Mouse (Mus musculus) midbrain, embryonic 13.5 days (tissue): ENCODE results near the gene Slc25a24. TPM values are rescaled to one million over a fixed set of nuclear protein-coding genes. Genes with fewer than 3 reads are reported as not detected.
A peak's percentile ranks its signal among the peaks of the same experiment; 100 is the strongest.

ENCODE experiments used
- ATAC-seq: fragments of 200-750 bp; cut with Nextera tagmentation; 2 replicates; pipeline ENCODE4 v1.8.0; 2017; ENCODE audit warnings: mild to moderate bottlenecking, moderate TSS enrichment, moderate library complexity
- H3K27ac ChIP-seq: fragments of 300-500 bp; sonication (generic); 2 replicates; pipeline ENCODE4 v1.5.1; 2015; ENCODE audit warnings: inconsistent platforms, mild to moderate bottlenecking, moderate library complexity
- H3K27me3 ChIP-seq: fragments of 300-500 bp; sonication (generic); 2 replicates; pipeline ENCODE4 v1.6.1; 2015; ENCODE audit warnings: mild to moderate bottlenecking, inconsistent platforms
- H3K36me3 ChIP-seq: fragments of 300-500 bp; sonication (generic); 2 replicates; pipeline ENCODE4 v1.6.1; 2015; ENCODE audit warnings: mild to moderate bottlenecking, inconsistent platforms
- H3K4me1 ChIP-seq: fragments of 300-500 bp; sonication (generic); replicated peaks from 2 replicates; pipeline ENCODE4 v1.6.1; 2015; ENCODE audit warnings: inconsistent platforms
- H3K4me2 ChIP-seq: fragments of 300-500 bp; sonication (generic); replicated peaks from 2 replicates; pipeline ENCODE4 v1.6.1; 2015; ENCODE audit warnings: moderate library complexity, mild to moderate bottlenecking, inconsistent platforms
- H3K4me3 ChIP-seq: fragments of 300-500 bp; sonication (generic); replicated peaks from 2 replicates; pipeline ENCODE4 v1.5.1; 2015; ENCODE audit warnings: mild to moderate bottlenecking, inconsistent platforms
- H3K9ac ChIP-seq: fragments of 300-500 bp; sonication (generic); replicated peaks from 2 replicates; pipeline ENCODE4 v1.6.1; 2015; ENCODE audit warnings: mild to moderate bottlenecking, inconsistent platforms
- H3K9me3 ChIP-seq: fragments of 300-500 bp; sonication (generic); 2 replicates; pipeline ENCODE4 v1.6.1; 2016; ENCODE audit warnings: mild to moderate bottlenecking, inconsistent platforms
- WGBS: fragments of 180-500 bp; shearing (Covaris S2); methylation state at CpG from one replicate; pipeline ENCODE4 v1.1.7; 2015; 5-methylcytosine and 5-hydroxymethylcytosine counted together
- polyA plus RNA-seq: library from polyadenylated mRNA; unstranded; fragments of >200 nt; fragmentation: Nextera tagmentation; extraction: Ambion mirVana; gene quantifications from 2 replicates; pipeline ENCODE4 v1.2.1, GENCODE M21; 2015

Slc25a24 gene
- 9.1 and 10.0 TPM in 2 replicates for polyA plus RNA-seq

DNA sequence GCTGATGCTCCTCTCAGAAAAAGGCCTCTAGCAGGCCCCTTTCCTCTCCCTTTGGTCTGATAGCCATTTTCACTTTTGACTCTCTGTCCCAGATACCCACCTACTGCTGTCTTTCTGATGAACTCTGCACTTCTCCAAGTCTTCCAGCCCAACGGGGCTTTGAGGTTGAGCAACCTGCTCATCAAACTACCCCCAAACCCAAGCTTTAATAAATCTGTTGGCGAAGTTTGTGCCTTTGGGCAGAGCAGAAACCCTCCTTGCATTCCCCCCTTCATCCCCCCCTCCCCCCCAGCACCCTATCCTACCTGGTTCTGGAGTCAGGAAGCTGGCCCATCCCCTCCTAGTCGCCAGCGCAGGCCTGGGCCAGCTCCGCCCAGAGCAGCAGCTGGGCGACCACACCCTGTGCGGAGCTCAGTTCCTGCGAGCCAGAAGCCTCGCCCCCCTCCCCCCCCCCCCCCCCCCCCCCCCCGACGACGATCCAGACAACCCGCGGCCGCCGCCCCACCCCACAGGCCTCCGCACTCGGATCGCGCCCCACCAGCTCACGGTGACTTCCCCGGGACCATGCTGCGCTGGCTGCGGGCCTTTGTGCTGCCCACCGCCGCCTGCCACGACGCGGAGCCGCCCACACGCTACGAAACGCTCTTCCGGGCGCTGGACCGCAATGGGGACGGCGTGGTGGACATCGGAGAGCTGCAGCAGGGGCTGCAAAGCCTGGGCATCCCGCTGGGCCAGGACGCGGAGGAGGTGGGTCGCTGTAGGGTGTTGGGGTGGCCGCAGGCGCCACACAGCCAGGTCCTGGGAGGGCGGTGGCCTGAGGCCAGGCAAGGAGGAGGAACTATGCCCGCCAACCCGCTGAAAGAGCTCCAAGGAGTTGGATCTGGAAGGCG lies at the start of gene Slc25a24:
Gene Slc25a24 (plus strand): TSS at position 509 of the 890 bp plus-strand sequence.
- WGBS, result 3% methylated on average over 40 of the region's 49 CpGs
- ATAC-seq, result peak; percentile 97
- Histone ChIP-seq H3K4me1 (peaks cover 22% of the 10 kb centered on the region), H3K4me2 (peak within 1 kb of the TSS; percentile 78), H3K36me3 (peaks cover 4% of the 10 kb centered on the region; the same call in 1 of the 2 replicates), H3K27ac (peak within 1 kb of the TSS; percentile 64; the same call in 1 of the 2 replicates), H3K9me3 (no peaks in the 10 kb centered on the region), H3K27me3 (no peaks in the 10 kb centered on the region), H3K4me3 (peak within 1 kb of the TSS; percentile 75), H3K9ac (peak within 1 kb of the TSS; percentile 88)

- Histone ChIP-seq H3K4me3 (no peak within 1 kb of the TSS), H3K27me3 (no peaks in the 10 kb centered on the region), H3K9me3 (no peaks in the 10 kb centered on the region), H3K4me2 (no peak within 1 kb of the TSS), H3K4me1 (no peaks in the 10 kb centered on the region), H3K9ac (no peak within 1 kb of the TSS), H3K36me3 (no peaks in the 10 kb centered on the region), H3K27ac (no peak within 1 kb of the TSS)
- 93% methylated on average over 17 of the region's 17 CpGs for WGBS
- ATAC-seq, result no peak
Observed at GRCm38 (mm10) chr3:109080169-109080568, 42.8 kb upstream of the Slc25a24 start, which contains the start of gene Slc25a54. Gene Slc25a54, plus strand, starts transcription at chr3:109080469.

GRCm38 (mm10) chr3:109084418-109084817 lies 38.5 kb upstream of the Slc25a24 start:
- no peaks in the 10 kb centered on the region for H3K27me3 ChIP-seq
- no peak overlapping the region for H3K4me2 ChIP-seq
- no peak overlapping the region for H3K9ac ChIP-seq
- ATAC-seq, result peak; percentile 56
- H3K27ac ChIP-seq, result no peak overlapping the region
- no peak overlapping the region for H3K4me3 ChIP-seq
- no peaks in the 10 kb centered on the region for H3K36me3 ChIP-seq
- WGBS, result 93% methylated on average over 2 of the region's 2 CpGs
- H3K4me1 ChIP-seq, result 0 out of 2 replicates have a peak, but pooled peaks cover 3% of the 10 kb centered on the region
- H3K9me3 ChIP-seq, result no peaks in the 10 kb centered on the region

DNA sequence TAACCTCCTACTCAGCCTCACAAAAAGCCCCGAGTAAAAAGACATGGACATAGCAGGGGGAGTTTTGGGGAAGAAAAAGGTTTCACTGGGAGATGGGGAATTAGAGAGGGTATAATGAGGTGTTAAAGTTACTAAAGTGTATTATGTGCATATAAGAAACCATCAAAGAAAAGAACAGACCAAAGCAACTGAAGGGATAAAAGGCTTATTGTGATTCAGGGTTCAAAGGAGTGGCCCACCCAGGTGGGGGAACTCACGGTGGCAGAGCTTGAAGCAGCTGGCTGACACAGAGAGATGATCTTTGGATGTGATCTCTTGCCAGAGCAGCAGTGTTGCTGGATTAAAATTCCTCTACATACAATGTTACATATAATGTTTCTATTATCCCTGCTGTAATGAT lies 34.5 kb upstream of the Slc25a24 start:
- Histone ChIP-seq H3K9ac (no peak overlapping the region), H3K27me3 (no peaks in the 10 kb centered on the region), H3K4me3 (no peak overlapping the region), H3K36me3 (no peaks in the 10 kb centered on the region), H3K4me2 (no peak overlapping the region), H3K9me3 (no peaks in the 10 kb centered on the region), H3K4me1 (0 out of 2 replicates have a peak, but pooled peaks cover 3% of the 10 kb centered on the region), H3K27ac (no peak overlapping the region)
- no peak for ATAC-seq
- 4% methylated on average over 2 of the region's 2 CpGs for WGBS

GRCm38 (mm10) chr3:109104702-109105101 lies 18.2 kb upstream of the Slc25a24 start:
- Histone ChIP-seq H3K9me3 (no peaks in the 10 kb centered on the region), H3K27ac (no peak overlapping the region), H3K36me3 (no peaks in the 10 kb centered on the region), H3K4me2 (no peak overlapping the region), H3K4me3 (no peak overlapping the region), H3K9ac (no peak overlapping the region), H3K4me1 (no peaks in the 10 kb centered on the region), H3K27me3 (no peaks in the 10 kb centered on the region)
- no peak for ATAC-seq
- WGBS, result 63% methylated on average over 8 of the region's 8 CpGs

DNA sequence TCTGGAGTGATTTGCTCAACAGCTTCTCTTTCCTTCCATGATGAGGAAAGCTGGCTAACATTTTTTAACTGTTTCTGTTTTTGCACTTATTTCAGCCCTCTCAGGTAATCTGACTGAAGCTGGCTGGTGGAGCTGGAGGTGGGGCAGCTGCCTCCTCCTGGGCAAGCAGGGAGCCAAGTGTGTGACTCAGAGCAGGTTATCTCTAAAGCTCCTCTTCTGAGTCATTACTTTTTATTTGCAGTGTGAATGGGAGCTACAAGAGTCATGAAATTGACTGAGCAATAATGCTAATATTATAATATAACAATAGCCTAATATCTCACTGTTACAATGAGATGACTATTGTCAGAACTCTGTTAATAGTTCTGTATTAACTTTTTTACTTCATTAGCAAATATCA lies 5.8 kb upstream of the Slc25a24 start:
- no peak overlapping the region for H3K4me3 ChIP-seq
- no peaks in the 10 kb centered on the region for H3K36me3 ChIP-seq
- H3K9me3 ChIP-seq, result no peaks in the 10 kb centered on the region
- H3K27me3 ChIP-seq, result no peaks in the 10 kb centered on the region
- ATAC-seq, result no peak
- peaks cover 4% of the 10 kb centered on the region; the same call in 1 of the 2 replicates for H3K4me1 ChIP-seq
- no peak overlapping the region for H3K4me2 ChIP-seq
- H3K27ac ChIP-seq, result no peak overlapping the region
- H3K9ac ChIP-seq, result no peak overlapping the region

DNA sequence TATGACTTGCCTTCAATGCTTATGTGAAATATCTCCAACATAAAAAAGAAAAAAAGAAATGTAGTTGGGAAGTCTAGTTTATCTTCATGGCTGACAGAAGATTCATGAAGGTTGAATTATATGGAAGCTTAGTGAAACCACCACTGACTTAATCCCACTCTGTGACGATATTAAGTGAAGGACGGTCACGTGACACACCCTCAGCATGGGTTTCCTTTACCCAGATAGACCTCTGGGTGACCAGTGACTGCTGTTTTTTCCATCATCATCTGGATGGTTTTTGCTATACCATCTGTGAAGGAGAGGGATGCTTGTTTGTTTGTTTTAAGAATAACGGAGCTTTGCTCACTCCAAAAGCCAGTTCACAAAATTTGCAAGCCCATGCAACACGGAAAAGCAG lies 3.4 kb upstream of the Slc25a24 start:
- H3K9ac ChIP-seq, result no peak overlapping the region
- no peaks in the 10 kb centered on the region for H3K9me3 ChIP-seq
- 89% methylated on average over 5 of the region's 5 CpGs for WGBS
- ATAC-seq, result no peak
- no peak overlapping the region for H3K4me2 ChIP-seq
- H3K27me3 ChIP-seq, result no peaks in the 10 kb centered on the region
- no peak overlapping the region for H3K27ac ChIP-seq
- H3K4me1 ChIP-seq, result peaks cover 22% of the 10 kb centered on the region
- no peak overlapping the region for H3K4me3 ChIP-seq
- no peaks in the 10 kb centered on the region for H3K36me3 ChIP-seq

DNA sequence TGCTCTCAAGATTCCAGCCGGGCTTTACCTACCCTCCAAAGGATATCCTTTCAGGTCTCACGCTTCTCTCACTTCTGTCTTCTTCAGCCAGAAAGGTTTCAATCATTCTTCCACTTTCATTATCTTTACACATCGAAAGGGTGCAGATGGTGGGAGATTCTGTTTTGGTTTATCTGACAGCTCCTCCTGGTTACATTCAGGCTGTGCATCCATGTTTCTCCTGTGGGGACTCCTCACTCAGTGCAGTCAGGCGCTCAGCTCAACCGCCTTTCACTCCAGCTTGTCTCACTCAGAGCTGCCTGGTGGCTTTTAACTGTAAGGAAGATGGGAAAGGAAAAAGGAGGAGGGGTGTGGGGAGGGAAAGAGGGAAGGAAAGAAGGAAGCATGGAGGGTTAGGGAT lies 3.0 kb upstream of the Slc25a24 start:
- H3K27ac ChIP-seq, result no peak overlapping the region
- H3K9ac ChIP-seq, result no peak overlapping the region
- 81% methylated on average over 5 of the region's 5 CpGs for WGBS
- peaks cover 22% of the 10 kb centered on the region for H3K4me1 ChIP-seq
- ATAC-seq, result no peak
- no peaks in the 10 kb centered on the region for H3K36me3 ChIP-seq
- H3K4me2 ChIP-seq, result no peak overlapping the region
- H3K9me3 ChIP-seq, result no peaks in the 10 kb centered on the region
- no peaks in the 10 kb centered on the region for H3K27me3 ChIP-seq
- no peak overlapping the region for H3K4me3 ChIP-seq

GRCm38 (mm10) chr3:109123531-109123981 lies 607 bp downstream of the Slc25a24 start:
- Histone ChIP-seq H3K4me3 (peak overlapping the region; percentile 75), H3K36me3 (peaks cover 4% of the 10 kb centered on the region; the same call in 1 of the 2 replicates), H3K27me3 (no peaks in the 10 kb centered on the region), H3K27ac (no peak overlapping the region), H3K4me1 (peaks cover 22% of the 10 kb centered on the region), H3K9ac (peak overlapping the region; percentile 88), H3K9me3 (no peaks in the 10 kb centered on the region), H3K4me2 (peak overlapping the region; percentile 78)
- ATAC-seq, result no peak; the same call in 1 of the 2 replicates
- WGBS, result 8% methylated on average over 8 of the region's 8 CpGs

- no peak overlapping the region for H3K9ac ChIP-seq
- no peaks in the 10 kb centered on the region for H3K27me3 ChIP-seq
- H3K27ac ChIP-seq, result no peak overlapping the region
- peaks cover 4% of the 10 kb centered on the region; the same call in 1 of the 2 replicates for H3K36me3 ChIP-seq
- H3K9me3 ChIP-seq, result no peaks in the 10 kb centered on the region
- peak overlapping the region; percentile 75 for H3K4me3 ChIP-seq
- peaks cover 22% of the 10 kb centered on the region for H3K4me1 ChIP-seq
- peak overlapping the region; percentile 78 for H3K4me2 ChIP-seq
- no peak for ATAC-seq
- 64% methylated on average over 4 of the region's 4 CpGs for WGBS
Observed at GRCm38 (mm10) chr3:109124091-109124490, 1.1 kb downstream of the Slc25a24 start.

GRCm38 (mm10) chr3:109125531-109125930 lies 2.6 kb downstream of the Slc25a24 start:
- Histone ChIP-seq H3K27ac (no peak overlapping the region), H3K9ac (no peak overlapping the region), H3K4me1 (peaks cover 22% of the 10 kb centered on the region), H3K4me3 (no peak overlapping the region), H3K9me3 (no peaks in the 10 kb centered on the region), H3K4me2 (no peak overlapping the region), H3K36me3 (peaks cover 4% of the 10 kb centered on the region; the same call in 1 of the 2 replicates), H3K27me3 (no peaks in the 10 kb centered on the region)
- 89% methylated on average over 6 of the region's 6 CpGs for WGBS
- no peak for ATAC-seq

- Histone ChIP-seq H3K9ac (no peak overlapping the region), H3K4me2 (no peak overlapping the region), H3K4me3 (no peak overlapping the region), H3K27ac (no peak overlapping the region), H3K9me3 (peaks cover 12% of the 10 kb centered on the region), H3K4me1 (no peaks in the 10 kb centered on the region), H3K36me3 (peaks cover 12% of the 10 kb centered on the region), H3K27me3 (no peaks in the 10 kb centered on the region)
- WGBS, result 81% methylated on average over 5 of the region's 5 CpGs
- ATAC-seq, result no peak
Observed at GRCm38 (mm10) chr3:109129768-109130167, 6.8 kb downstream of the Slc25a24 start.
